Mouse (Mus musculus) stomach, postnatal 0 days (tissue): ENCODE measurements around the gene Fam19a2. TPM values are rescaled to one million over a fixed set of nuclear protein-coding genes. Genes with fewer than 3 reads are reported as not detected.

Experiments
- ATAC-seq: fragments of 200-750 bp; cut with Nextera tagmentation; 2 replicates; pipeline ENCODE4 v1.8.0; 2017; ENCODE audit not compliant: low FRiP score, low TSS enrichment
- DNase-seq: peaks from one replicate; pipeline ENCODE4 v3.0.0-alpha.2; 2016; ENCODE audit warnings: low spot score
- H3K27ac ChIP-seq: fragments of 300-500 bp; sonication (generic); replicated peaks from 2 replicates; pipeline ENCODE4 v1.5.1; 2014; ENCODE audit warnings: mild to moderate bottlenecking, control low read depth
- H3K27me3 ChIP-seq: fragments of 300-500 bp; sonication (generic); 2 replicates; pipeline ENCODE4 v1.6.1; 2014; ENCODE audit warnings: low read length; ENCODE audit not compliant: control insufficient read depth, insufficient read depth
- H3K36me3 ChIP-seq: fragments of 300-500 bp; sonication (generic); 2 replicates; pipeline ENCODE4 v1.6.1; 2014; ENCODE audit warnings: low read length, mixed read lengths; ENCODE audit not compliant: control insufficient read depth, insufficient read depth
- H3K4me1 ChIP-seq: fragments of 300-500 bp; sonication (generic); replicated peaks from 2 replicates; pipeline ENCODE4 v1.6.1; 2014; ENCODE audit warnings: antibody characterized with exemption; ENCODE audit not compliant: control insufficient read depth, insufficient read depth
- H3K4me2 ChIP-seq: fragments of 300-500 bp; sonication (generic); replicated peaks from 2 replicates; pipeline ENCODE4 v1.6.1; 2014; ENCODE audit warnings: low read depth, mild to moderate bottlenecking, control low read depth, moderate library complexity
- H3K4me3 ChIP-seq: fragments of 300-500 bp; sonication (generic); 2 replicates; pipeline ENCODE4 v1.5.1; 2014; ENCODE audit warnings: low read depth, low read length, control low read depth
- H3K9ac ChIP-seq: fragments of 300-500 bp; sonication (generic); 2 replicates; pipeline ENCODE4 v1.6.1; 2014; ENCODE audit warnings: mild to moderate bottlenecking, low read length, control low read depth, mixed read lengths
- H3K9me3 ChIP-seq: fragments of 300-500 bp; sonication (generic); 2 replicates; pipeline ENCODE4 v1.6.1; 2016; ENCODE audit warnings: low read length; ENCODE audit not compliant: control insufficient read depth
- CTCF ChIP-seq: IDR thresholded peaks from 2 replicates; pipeline ENCODE4 v1.5.1; 2016; ENCODE audit warnings: antibody characterized with exemption, low read depth, mild to moderate bottlenecking, moderate library complexity
- EP300 ChIP-seq: optimal IDR thresholded peaks from 2 replicates; pipeline ENCODE3; 2016; ENCODE audit warnings: antibody characterized with exemption
- WGBS: fragments of 180-500 bp; shearing (Covaris S2); extraction: QIAGEN DNeasy Blood & Tissue Kit; methylation state at CpG from one replicate; pipeline ENCODE4 v1.1.7; 2014; 5-methylcytosine and 5-hydroxymethylcytosine counted together
- polyA plus RNA-seq: library from polyadenylated mRNA; unstranded; fragments of >200 nt; fragmentation: Nextera tagmentation; extraction: Ambion mirVana; gene quantifications from 2 replicates; pipeline ENCODE4 v1.2.1, GENCODE M21; 2015

The Fam19a2 gene
- polyA plus RNA-seq, 1 experiment from 2014 or later: 2.4 TPM

GRCm38 (mm10) chr10:123255674-123256348 is 8.0 kb upstream of the Fam19a2 start:
- TF ChIP-seq EP300: no peak
- peak; percentile 25; the same call in 1 of the 2 replicates for TF ChIP-seq CTCF
- H3K27ac ChIP-seq: no peak overlapping the region

GRCm38 (mm10) chr10:123264461-123265191 is 830 bp downstream of the Fam19a2 start:
- Histone ChIP-seq H3K27ac (no peak overlapping the region), H3K27me3 (no peaks in the 10 kb centered on the region), H3K9me3 (no peaks in the 10 kb centered on the region), H3K4me1 (no peaks in the 10 kb centered on the region), H3K4me3 (peak overlapping the region; percentile 53), H3K36me3 (no peaks in the 10 kb centered on the region), H3K9ac (peak overlapping the region; percentile 51), H3K4me2 (peak overlapping the region; percentile 95)
- TF ChIP-seq CTCF (no peak), EP300 (no peak)
- DNase-seq: peak; percentile 62
- 2% methylated on average over 83 of the region's 84 CpGs for WGBS
- peak; percentile 73; the same call in 1 of the 2 replicates for ATAC-seq

More at GRCm38 (mm10) chr10:123255674-123256348, 8.0 kb upstream of the Fam19a2 start:
- Histone ChIP-seq H3K27me3 (no peaks in the 10 kb centered on the region), H3K36me3 (no peaks in the 10 kb centered on the region), H3K4me1 (no peaks in the 10 kb centered on the region), H3K9me3 (no peaks in the 10 kb centered on the region), H3K9ac (no peak overlapping the region), H3K4me2 (no peak overlapping the region), H3K4me3 (no peak overlapping the region)
- DNase-seq: no peak
- WGBS: 76% methylated on average over 7 of the region's 7 CpGs
- ATAC-seq: no peak

DNA sequence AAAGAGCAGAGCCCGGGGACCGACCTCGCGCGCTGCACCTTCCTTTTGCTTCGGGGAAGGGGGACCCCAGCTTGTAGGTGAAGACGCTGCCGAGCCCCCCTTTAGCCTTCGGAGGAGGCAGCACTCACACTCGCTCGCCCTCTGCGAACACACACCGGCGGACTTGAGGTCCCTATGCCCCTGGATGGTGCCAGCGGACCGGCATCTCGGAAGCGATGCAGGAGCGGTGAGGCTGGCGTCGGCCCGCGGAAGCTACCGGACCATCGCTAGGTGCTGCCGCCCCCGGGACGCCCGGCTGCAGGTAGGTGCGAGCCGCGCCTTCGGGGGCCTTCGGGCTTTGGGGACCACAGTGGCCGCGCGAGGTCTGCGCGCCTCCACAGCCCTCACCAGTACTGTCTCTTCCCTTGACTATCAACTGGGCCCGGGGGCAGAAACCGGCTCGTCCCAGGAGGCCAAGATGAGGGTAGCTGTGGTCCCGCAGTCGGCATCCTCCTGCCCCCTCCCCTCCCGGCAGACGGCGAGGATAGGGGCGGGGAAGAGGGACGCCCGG is 1.5 kb downstream of the Fam19a2 start:
- Histone ChIP-seq H3K4me3 (peak overlapping the region; percentile 53), H3K36me3 (no peaks in the 10 kb centered on the region), H3K9me3 (no peaks in the 10 kb centered on the region), H3K27ac (no peak overlapping the region), H3K4me1 (no peaks in the 10 kb centered on the region), H3K9ac (peak overlapping the region; percentile 51), H3K4me2 (peak overlapping the region; percentile 95), H3K27me3 (no peaks in the 10 kb centered on the region)
- DNase-seq: peak; percentile 21
- 0 out of 2 replicates have a peak, but pooled peaks have one; percentile 35 for ATAC-seq
- no peak for TF ChIP-seq CTCF
- no peak for TF ChIP-seq EP300
- under 1% methylated on average over 37 of the region's 50 CpGs for WGBS

DNA sequence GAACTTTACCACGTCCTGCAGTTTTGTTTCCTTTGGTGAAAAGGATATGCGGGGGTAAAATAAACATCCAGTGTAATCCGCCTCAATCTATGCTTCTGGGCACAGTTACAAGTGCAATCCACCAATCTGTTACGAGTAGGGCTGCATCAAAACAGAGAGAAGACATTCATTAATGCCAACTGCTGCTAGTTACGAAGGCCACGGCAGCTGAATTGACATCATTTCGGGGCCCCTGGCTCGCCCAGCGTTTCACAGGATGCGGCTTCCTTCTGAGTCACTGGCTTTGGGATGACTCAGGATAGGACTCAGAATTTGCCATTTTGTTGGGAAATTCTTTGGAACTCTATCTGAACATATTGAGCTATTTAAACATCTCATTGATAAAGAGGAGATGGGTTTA is 4.8 kb downstream of the Fam19a2 start:
- H3K36me3 ChIP-seq: no peaks in the 10 kb centered on the region
- H3K9ac ChIP-seq: no peak overlapping the region
- ATAC-seq (no peak), DNase-seq (no peak)
- 61% methylated on average over 10 of the region's 10 CpGs for WGBS
- H3K9me3 ChIP-seq: no peaks in the 10 kb centered on the region
- H3K4me3 ChIP-seq: no peak overlapping the region
- no peaks in the 10 kb centered on the region for H3K27me3 ChIP-seq
- TF ChIP-seq EP300: no peak
- TF ChIP-seq CTCF: no peak
- H3K27ac ChIP-seq: no peak overlapping the region
- no peak overlapping the region for H3K4me2 ChIP-seq
- H3K4me1 ChIP-seq: no peaks in the 10 kb centered on the region

GRCm38 (mm10) chr10:123274554-123274953 is 10.8 kb downstream of the Fam19a2 start:
- H3K27ac ChIP-seq: no peak overlapping the region
- no peak overlapping the region for H3K9ac ChIP-seq
- H3K4me2 ChIP-seq: no peak overlapping the region
- TF ChIP-seq EP300 (no peak), CTCF (no peak)
- H3K27me3 ChIP-seq: no peaks in the 10 kb centered on the region
- no peaks in the 10 kb centered on the region for H3K9me3 ChIP-seq
- no peaks in the 10 kb centered on the region for H3K36me3 ChIP-seq
- no peaks in the 10 kb centered on the region for H3K4me1 ChIP-seq
- H3K4me3 ChIP-seq: no peak overlapping the region
- ATAC-seq (no peak), DNase-seq (no peak)
- WGBS: 41% methylated on average over 11 of the region's 11 CpGs

- Histone ChIP-seq H3K9me3 (no peaks in the 10 kb centered on the region), H3K4me2 (no peak overlapping the region), H3K4me3 (no peak overlapping the region), H3K4me1 (no peaks in the 10 kb centered on the region), H3K27me3 (no peaks in the 10 kb centered on the region), H3K27ac (no peak overlapping the region), H3K9ac (no peak overlapping the region), H3K36me3 (no peaks in the 10 kb centered on the region)
- no peak for TF ChIP-seq CTCF
- no peak for TF ChIP-seq EP300
- DNase-seq (no peak), ATAC-seq (no peak)
Measured at GRCm38 (mm10) chr10:123307300-123307699, 43.5 kb downstream of the Fam19a2 start.
